Mouse (Mus musculus) liver, embryonic 15.5 days (tissue): ENCODE data around the gene Itsn1. TPM values are rescaled to one million over a fixed set of nuclear protein-coding genes. Genes with fewer than 3 reads are reported as not detected.

ENCODE experiments used
- ATAC-seq: fragments of 200-750 bp; cut with Nextera tagmentation; 2 replicates; pipeline ENCODE4 v1.8.0; 2017; ENCODE audit warnings: moderate number of reproducible peaks, mild to moderate bottlenecking, moderate library complexity; ENCODE audit not compliant: insufficient read depth
- H3K27ac ChIP-seq: fragments of 300-500 bp; sonication (generic); replicated peaks from 2 replicates; pipeline ENCODE4 v1.5.1; 2015; ENCODE audit warnings: mild to moderate bottlenecking, inconsistent platforms
- H3K27me3 ChIP-seq: fragments of 300-500 bp; sonication (generic); 2 replicates; pipeline ENCODE4 v1.6.1; 2015; ENCODE audit warnings: mild to moderate bottlenecking, inconsistent platforms
- H3K36me3 ChIP-seq: fragments of 300-500 bp; sonication (generic); replicated peaks from 2 replicates; pipeline ENCODE4 v1.6.1; 2015; ENCODE audit warnings: moderate library complexity, mild to moderate bottlenecking, inconsistent platforms
- H3K4me1 ChIP-seq: fragments of 300-500 bp; sonication (generic); replicated peaks from 2 replicates; pipeline ENCODE4 v1.6.1; 2015; ENCODE audit warnings: inconsistent platforms
- H3K4me2 ChIP-seq: fragments of 300-500 bp; sonication (generic); 2 replicates; pipeline ENCODE4 v1.6.1; 2015; ENCODE audit warnings: moderate library complexity, mild to moderate bottlenecking, inconsistent platforms
- H3K4me3 ChIP-seq: fragments of 300-500 bp; sonication (generic); replicated peaks from 2 replicates; pipeline ENCODE4 v1.5.1; 2015; ENCODE audit warnings: mild to moderate bottlenecking, inconsistent platforms
- H3K9ac ChIP-seq: fragments of 300-500 bp; sonication (generic); 2 replicates; pipeline ENCODE4 v1.6.1; 2015; ENCODE audit warnings: moderate library complexity, mild to moderate bottlenecking, inconsistent platforms
- H3K9me3 ChIP-seq: fragments of 300-500 bp; sonication (generic); replicated peaks from 2 replicates; pipeline ENCODE4 v1.6.1; 2016; ENCODE audit warnings: inconsistent platforms
- WGBS: fragments of 180-500 bp; shearing (Covaris S2); methylation state at CpG from one replicate; pipeline ENCODE4 v1.1.7; 2015; ENCODE audit warnings: mixed read lengths; ENCODE audit not compliant: insufficient replicate concordance; 5-methylcytosine and 5-hydroxymethylcytosine counted together
- polyA plus RNA-seq: library from polyadenylated mRNA; unstranded; fragments of >200 nt; fragmentation: Nextera tagmentation; extraction: Ambion mirVana; gene quantifications from 2 replicates; pipeline ENCODE4 v1.2.1, GENCODE M21; 2015

Itsn1 gene
- polyA plus RNA-seq, 1 experiment from 2014 or later, result 50.4 TPM

DNA sequence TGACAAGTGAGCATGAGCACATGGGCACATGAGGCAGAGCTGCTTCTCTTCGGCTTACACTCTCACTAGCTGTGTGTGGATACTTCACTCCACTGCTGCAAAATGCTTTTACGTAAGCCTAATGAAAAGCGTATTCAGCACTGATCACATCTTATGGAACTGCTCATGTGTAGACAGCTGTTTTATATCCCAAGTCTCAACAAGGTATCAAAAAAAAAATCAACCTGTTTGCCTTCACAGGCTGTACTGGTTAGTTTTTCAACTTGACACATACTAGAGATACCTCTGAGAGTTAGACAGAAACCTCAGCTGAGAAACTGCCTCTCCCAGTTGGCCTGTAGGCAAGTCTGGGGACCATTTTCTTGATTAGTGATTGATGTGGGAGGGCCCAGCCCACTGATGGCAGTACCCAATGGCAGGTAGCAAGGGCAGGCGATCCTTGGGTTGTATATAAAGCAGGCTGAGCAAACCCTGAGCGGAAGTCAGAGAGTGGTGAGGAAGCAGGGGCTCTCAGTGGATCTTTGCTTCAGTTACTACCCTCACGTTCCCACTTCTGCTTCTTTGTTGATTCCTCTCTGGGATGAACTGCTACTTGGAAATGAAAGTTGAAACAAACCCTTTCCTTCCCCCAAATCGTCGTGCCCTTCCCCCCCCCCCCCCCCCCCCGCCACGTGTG is 203.9 kb downstream of the Itsn1 start:
- Histone ChIP-seq H3K4me1 (peaks cover 27% of the 10 kb centered on the region), H3K36me3 (peaks cover 20% of the 10 kb centered on the region), H3K9me3 (no peaks in the 10 kb centered on the region), H3K4me2 (peak overlapping the region; percentile 11; the same call in 1 of the 2 replicates), H3K27me3 (no peaks in the 10 kb centered on the region; the same call in 1 of the 2 replicates), H3K27ac (no peak overlapping the region), H3K4me3 (0 out of 2 replicates have a peak overlapping the region, but pooled peaks have one; percentile 0), H3K9ac (no peak overlapping the region)
- 37% methylated on average over 8 of the region's 10 CpGs for WGBS
- ATAC-seq, result no peak

DNA sequence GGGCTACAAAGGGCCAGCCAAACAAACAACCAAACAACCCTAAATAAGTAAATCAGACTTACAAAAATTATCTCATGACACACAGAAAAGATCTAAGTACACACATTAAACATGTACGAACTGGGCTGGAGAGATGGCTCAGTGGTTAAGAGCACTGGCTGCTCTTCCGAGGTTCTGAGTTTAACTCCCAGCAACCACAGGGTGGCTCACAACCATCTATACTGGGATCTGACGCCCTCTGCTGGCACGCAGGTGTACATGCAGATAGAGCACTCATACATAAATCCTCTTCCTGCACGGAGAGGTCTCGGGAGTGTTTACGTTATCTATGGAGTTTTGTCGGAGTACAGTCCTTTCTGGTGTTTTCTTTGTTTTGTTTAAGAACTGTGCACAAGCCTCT is 206.0 kb downstream of the Itsn1 start:
- WGBS, result 30% methylated on average over 8 of the region's 8 CpGs
- Histone ChIP-seq H3K4me1 (peaks cover 21% of the 10 kb centered on the region), H3K36me3 (no peaks in the 10 kb centered on the region), H3K27me3 (no peaks in the 10 kb centered on the region; the same call in 1 of the 2 replicates), H3K4me3 (no peak overlapping the region), H3K4me2 (no peak overlapping the region), H3K27ac (no peak overlapping the region), H3K9me3 (no peaks in the 10 kb centered on the region), H3K9ac (no peak overlapping the region)
- no peak for ATAC-seq

DNA sequence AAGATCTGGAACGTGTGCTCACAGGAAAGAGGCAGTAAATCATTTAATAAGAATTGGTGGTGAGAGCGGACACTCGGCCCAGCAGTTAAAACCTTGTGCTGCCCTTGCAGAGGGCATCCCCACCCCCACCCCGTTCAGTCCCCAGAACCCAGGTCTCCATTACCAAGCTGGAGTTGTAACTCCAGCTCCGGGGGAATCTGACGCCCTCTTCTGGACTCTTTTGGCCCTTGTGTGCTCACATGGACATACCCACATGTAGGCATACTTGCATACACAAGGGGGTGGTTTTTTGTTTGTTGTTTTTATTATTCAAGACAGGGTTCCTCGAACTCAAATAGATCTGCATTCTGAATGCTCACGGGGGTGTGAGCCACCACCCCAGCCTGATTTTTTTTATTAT is 206.6 kb downstream of the Itsn1 start:
- no peak overlapping the region for H3K4me2 ChIP-seq
- no peak overlapping the region for H3K27ac ChIP-seq
- no peaks in the 10 kb centered on the region for H3K36me3 ChIP-seq
- 40% methylated on average over 8 of the region's 8 CpGs for WGBS
- H3K4me3 ChIP-seq, result no peak overlapping the region
- peaks cover 4% of the 10 kb centered on the region for H3K27me3 ChIP-seq
- peaks cover 15% of the 10 kb centered on the region for H3K4me1 ChIP-seq
- no peak overlapping the region for H3K9ac ChIP-seq
- no peak for ATAC-seq
- no peaks in the 10 kb centered on the region for H3K9me3 ChIP-seq

DNA sequence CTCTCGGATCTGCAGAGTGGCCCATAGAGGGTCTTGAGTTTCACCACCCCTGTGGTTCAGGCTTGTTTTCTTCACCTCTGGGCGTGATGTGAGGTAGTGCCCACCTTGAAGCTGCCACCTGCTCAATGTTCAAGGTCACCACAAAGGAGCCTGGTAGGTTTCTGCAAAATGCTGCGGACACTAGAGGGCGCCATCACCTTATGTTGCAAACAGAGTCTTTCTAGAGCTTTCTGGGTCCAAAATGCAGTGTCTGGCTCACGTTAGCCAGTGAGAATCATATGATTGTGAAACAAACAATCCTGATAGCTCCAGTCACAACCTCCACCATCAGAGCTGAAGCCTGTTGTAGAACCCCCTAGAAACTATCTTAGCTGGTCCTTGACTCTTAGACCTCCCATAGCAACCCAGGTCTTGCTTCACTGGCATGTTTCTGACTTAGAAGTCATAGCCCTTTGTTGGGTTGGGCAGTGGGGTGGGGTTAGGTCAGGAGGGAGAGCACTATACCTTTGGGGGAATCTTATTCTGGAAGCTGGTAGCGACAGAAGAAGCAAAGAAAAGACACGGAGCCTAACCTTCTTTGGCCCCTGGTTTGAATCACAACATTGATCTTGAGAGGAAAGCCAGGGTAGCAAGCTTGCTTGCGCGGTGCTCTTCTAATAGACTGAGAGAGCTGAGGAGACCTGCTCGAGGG is 207.4 kb downstream of the Itsn1 start:
- WGBS, result 36% methylated on average over 10 of the region's 10 CpGs
- ATAC-seq, result no peak
- Histone ChIP-seq H3K27ac (no peak overlapping the region), H3K4me2 (no peak overlapping the region), H3K9ac (no peak overlapping the region), H3K4me3 (no peak overlapping the region), H3K27me3 (peaks cover 4% of the 10 kb centered on the region), H3K36me3 (no peaks in the 10 kb centered on the region), H3K9me3 (no peaks in the 10 kb centered on the region), H3K4me1 (peaks cover 15% of the 10 kb centered on the region)

DNA sequence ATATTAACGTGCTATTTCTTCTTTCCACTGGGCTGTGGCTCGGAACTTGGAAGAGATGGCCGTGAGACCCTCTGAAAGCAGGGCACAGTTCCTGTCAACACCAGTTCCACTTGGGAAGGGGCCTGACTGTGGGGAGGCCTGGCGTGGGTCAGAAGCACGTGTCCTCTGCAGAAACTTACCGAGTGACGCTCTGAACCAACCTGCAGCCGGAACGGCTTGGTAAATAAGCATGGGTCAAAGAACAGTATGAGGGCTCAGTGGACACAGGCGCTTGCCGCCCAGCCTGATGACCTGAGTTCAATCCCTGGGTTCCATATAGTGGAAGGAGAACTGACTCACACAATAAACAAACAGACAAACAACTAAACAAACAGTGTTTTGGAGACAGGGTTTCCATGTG is 208.2 kb downstream of the Itsn1 start:
- H3K4me3 ChIP-seq, result no peak overlapping the region
- H3K4me2 ChIP-seq, result no peak overlapping the region
- H3K27me3 ChIP-seq, result peaks cover 4% of the 10 kb centered on the region
- no peak overlapping the region for H3K27ac ChIP-seq
- ATAC-seq, result no peak
- peaks cover 11% of the 10 kb centered on the region for H3K4me1 ChIP-seq
- whole genome bisulfite sequencing, result 64% methylated on average over 11 of the region's 11 CpGs
- no peaks in the 10 kb centered on the region for H3K9me3 ChIP-seq
- H3K36me3 ChIP-seq, result no peaks in the 10 kb centered on the region
- H3K9ac ChIP-seq, result no peak overlapping the region

DNA sequence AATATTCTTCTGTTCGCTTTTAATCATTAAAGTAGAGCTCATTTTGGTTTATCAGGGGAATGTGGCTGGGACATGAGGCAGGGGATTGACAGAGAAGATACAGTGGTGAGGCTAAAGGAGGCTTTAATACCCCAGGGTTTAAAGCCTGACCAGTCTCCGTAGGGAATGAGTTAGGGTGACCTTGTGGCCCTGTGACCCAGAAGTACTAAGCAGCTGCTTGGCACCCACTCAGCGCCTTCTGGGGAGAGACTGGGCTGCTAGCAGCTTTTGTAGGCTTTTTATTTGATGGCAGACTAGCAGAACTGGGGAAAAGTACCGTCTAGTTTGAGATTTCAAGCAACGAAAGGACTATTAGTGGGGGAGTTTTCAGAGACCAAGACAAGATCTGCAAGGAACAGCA is 209.1 kb downstream of the Itsn1 start:
- no peaks in the 10 kb centered on the region for H3K36me3 ChIP-seq
- no peak overlapping the region for H3K4me2 ChIP-seq
- H3K9ac ChIP-seq, result no peak overlapping the region
- 71% methylated on average over 5 of the region's 5 CpGs for WGBS
- no peak for ATAC-seq
- H3K27ac ChIP-seq, result no peak overlapping the region
- H3K27me3 ChIP-seq, result peaks cover 4% of the 10 kb centered on the region
- no peaks in the 10 kb centered on the region for H3K9me3 ChIP-seq
- H3K4me3 ChIP-seq, result no peak overlapping the region
- H3K4me1 ChIP-seq, result peaks cover 10% of the 10 kb centered on the region; the same call in 1 of the 2 replicates

DNA sequence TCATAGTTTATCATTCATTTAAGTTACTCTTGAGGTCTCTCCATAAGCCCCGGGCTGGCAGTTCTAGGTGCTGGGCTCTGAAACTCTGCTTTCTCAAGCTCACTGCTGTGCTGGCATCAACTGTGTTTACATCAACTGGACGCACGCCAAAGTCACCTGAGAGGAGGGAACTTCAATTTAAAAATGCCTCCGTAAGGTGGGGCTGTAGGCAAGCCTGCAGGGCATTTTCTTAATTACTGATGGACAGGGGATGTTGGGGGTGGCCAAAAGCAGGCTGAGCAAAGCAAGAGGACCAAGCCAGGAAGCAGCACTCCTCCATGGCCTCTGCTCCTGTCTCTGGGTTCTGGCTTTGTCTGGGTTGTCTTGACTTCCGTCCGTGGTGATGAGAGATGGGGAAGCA is 211.6 kb downstream of the Itsn1 start:
- Histone ChIP-seq H3K4me2 (no peak overlapping the region), H3K36me3 (no peaks in the 10 kb centered on the region), H3K9ac (no peak overlapping the region), H3K9me3 (no peaks in the 10 kb centered on the region), H3K27me3 (peaks cover 4% of the 10 kb centered on the region), H3K4me3 (no peak overlapping the region), H3K4me1 (peaks cover under 1% of the 10 kb centered on the region; the same call in 1 of the 2 replicates), H3K27ac (no peak overlapping the region)
- ATAC-seq, result no peak
- 62% methylated on average over 6 of the region's 6 CpGs for WGBS

DNA sequence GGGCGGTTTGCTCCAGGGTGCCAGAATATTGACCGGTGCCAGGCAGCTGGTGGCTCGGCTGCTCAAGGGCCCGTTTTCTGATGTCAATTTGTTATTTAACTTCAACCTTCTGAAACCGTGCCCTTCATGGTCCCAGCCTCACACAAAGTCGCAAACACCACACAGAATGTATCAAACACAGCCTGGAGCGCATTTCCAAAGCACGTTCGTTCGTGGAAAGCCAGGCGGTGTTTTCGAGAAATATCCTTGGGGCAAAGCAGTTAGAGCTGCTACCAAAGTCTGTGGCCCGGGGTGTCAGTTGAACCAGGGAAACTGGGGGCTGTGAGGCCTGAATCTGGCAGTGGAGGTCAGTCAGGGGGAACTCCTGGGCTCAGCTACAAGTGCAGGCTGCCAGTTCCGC is 213.1 kb downstream of the Itsn1 start:
- Histone ChIP-seq H3K4me2 (no peak overlapping the region), H3K9me3 (no peaks in the 10 kb centered on the region), H3K4me3 (no peak overlapping the region), H3K4me1 (no peaks in the 10 kb centered on the region), H3K27ac (no peak overlapping the region), H3K36me3 (no peaks in the 10 kb centered on the region), H3K9ac (no peak overlapping the region), H3K27me3 (peaks cover 4% of the 10 kb centered on the region; the same call in 1 of the 2 replicates)
- no peak for ATAC-seq
- 79% methylated on average over 14 of the region's 14 CpGs for WGBS

DNA sequence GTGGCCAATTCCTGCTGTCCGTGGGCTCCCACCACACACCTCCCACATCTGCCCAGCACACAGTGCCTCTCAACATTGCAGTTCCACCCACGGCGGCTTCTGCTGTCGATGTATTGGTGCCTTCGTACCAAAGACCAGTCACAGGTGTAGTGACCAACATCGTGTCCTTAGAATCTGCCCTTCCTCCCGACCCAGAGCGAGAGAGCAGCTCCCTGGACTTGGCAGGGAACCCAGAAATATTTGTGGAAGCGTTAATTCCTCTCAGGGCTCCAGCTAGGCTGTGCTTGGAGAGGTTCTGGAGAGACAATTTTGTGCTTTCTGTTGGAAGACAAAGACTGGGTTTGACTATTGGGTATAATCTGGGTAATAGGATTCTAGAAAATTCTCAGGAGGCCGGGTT is 217.2 kb downstream of the Itsn1 start:
- Histone ChIP-seq H3K4me3 (no peak overlapping the region), H3K4me1 (no peaks in the 10 kb centered on the region), H3K27ac (no peak overlapping the region), H3K36me3 (no peaks in the 10 kb centered on the region), H3K4me2 (no peak overlapping the region), H3K27me3 (no peaks in the 10 kb centered on the region), H3K9ac (no peak overlapping the region), H3K9me3 (no peaks in the 10 kb centered on the region)
- ATAC-seq, result no peak
- 68% methylated on average over 10 of the region's 10 CpGs for WGBS

DNA sequence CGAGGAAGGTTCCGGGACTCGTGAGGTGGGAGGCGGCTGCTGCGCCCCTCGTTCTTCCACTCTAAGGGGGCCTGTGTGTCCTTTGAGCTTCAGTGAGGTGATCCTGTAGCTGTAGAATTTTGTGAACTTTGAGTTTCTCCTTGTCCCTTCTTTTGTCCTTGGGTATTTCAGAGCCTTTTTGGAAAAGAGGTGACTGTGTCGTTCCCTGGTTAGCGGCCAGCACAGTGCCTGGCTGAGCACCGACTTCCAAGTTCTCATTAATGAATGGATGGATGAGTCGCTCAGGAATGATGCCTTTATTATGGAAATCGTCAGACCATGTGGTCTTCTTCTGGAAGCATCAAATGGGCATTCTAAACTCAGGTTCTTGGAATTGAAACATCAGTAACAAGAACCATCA is 218.0 kb downstream of the Itsn1 start:
- ATAC-seq, result no peak
- 69% methylated on average over 11 of the region's 11 CpGs for WGBS
- H3K4me1 ChIP-seq, result no peaks in the 10 kb centered on the region

DNA sequence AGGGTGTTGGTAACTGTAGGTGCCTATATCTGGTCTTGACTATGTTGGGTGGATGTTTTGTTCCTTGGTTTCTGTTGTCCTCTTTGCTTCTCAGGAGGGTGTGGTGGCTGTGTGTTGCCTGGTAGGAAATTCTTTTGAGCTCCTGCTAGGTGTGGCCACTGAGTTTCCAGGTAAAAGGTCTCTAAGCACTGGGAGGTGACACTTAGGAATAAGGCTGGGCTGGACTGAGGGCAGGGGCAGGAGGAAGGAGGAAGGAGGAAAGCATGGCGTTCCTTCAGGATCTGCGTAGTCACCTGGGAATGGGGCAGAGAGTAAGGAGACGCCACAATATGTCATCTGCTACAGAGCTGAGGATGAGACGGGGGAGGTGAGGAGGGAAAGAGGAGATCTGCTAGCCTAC is 224.9 kb downstream of the Itsn1 start:
- Histone ChIP-seq H3K9me3 (no peaks in the 10 kb centered on the region), H3K4me3 (no peak overlapping the region), H3K4me1 (no peaks in the 10 kb centered on the region), H3K27me3 (no peaks in the 10 kb centered on the region), H3K27ac (no peak overlapping the region), H3K4me2 (no peak overlapping the region), H3K36me3 (no peaks in the 10 kb centered on the region), H3K9ac (no peak overlapping the region)
- 63% methylated on average over 4 of the region's 4 CpGs for whole genome bisulfite sequencing
- no peak for ATAC-seq

More for the DNA sequence above, 218.0 kb downstream of the Itsn1 start:
- no peaks in the 10 kb centered on the region for H3K36me3 ChIP-seq
- no peaks in the 10 kb centered on the region for H3K9me3 ChIP-seq
- no peak overlapping the region for H3K4me3 ChIP-seq
- H3K9ac ChIP-seq, result no peak overlapping the region
- H3K4me2 ChIP-seq, result no peak overlapping the region
- no peaks in the 10 kb centered on the region for H3K27me3 ChIP-seq
- H3K27ac ChIP-seq, result no peak overlapping the region
